Comparison of ENCODE assay signal across 18 mouse cellular contexts in the genomic region with DNA sequence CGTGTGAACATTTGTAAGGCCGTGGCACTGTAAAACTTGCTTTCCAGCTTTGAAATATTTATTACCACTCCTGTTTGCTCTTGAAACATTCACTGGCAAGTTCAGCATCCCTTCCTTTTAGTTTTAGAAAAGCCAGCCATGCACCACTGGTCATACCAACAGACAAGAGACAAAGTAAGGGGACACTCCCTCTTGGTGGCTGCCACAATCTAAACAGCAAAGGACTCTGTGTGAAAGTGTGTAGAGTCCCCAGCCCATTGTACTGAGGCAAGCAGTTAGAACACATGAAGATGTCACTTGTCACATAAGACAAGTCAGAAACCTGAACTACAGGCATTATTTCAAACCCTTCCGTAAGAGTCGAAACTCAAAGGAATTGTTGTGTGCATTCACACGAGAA.
"Had no signal": no experiment of that assay in that cellular context is flagged by ENCODE, and none has a peak within 500 bp of the region (broad histone marks: within the 10 kb centered on the region; RNA-seq: fewer than 3 reads in every experiment).

No protein-coding gene starts in this region.

- H3K9ac ChIP-seq: lung, embryonic 14.5 days; neural tube, embryonic 13.5 days; neural tube, embryonic 15.5 days had no signal

- H3K27me3 ChIP-seq: neural tube, embryonic 13.5 days; neural tube, embryonic 15.5 days had no signal

- H3K4me1 ChIP-seq: neural tube, embryonic 13.5 days; neural tube, embryonic 15.5 days had no signal

- DNase-seq: lung, adult 18-20 months; lung, embryonic 14.5 days; lung, postnatal 10 days; lung, postnatal 4 days; midbrain, embryonic 14.5 days; retina, postnatal 1 day; right cerebral cortex, adult 18-20 months; right cerebral cortex, postnatal 25 days; right cerebral cortex, postnatal 4 days; spleen, adult 18-20 months; thymus, adult 18-20 months; thymus, postnatal 14 days; thymus, postnatal 36 days had no signal

- H3K36me3 ChIP-seq: midbrain, embryonic 10.5 days; neural tube, embryonic 13.5 days; neural tube, embryonic 15.5 days had no signal

- H3K27ac ChIP-seq: midbrain, embryonic 10.5 days; neural tube, embryonic 13.5 days; neural tube, embryonic 15.5 days had no signal

- H3K4me2 ChIP-seq: lung, embryonic 14.5 days; neural tube, embryonic 13.5 days; neural tube, embryonic 15.5 days had no signal

- H3K4me3 ChIP-seq: midbrain, embryonic 10.5 days; myocyte; neural tube, embryonic 13.5 days; neural tube, embryonic 15.5 days had no signal

- H3K9me3 ChIP-seq: midbrain, embryonic 10.5 days; neural tube, embryonic 13.5 days; neural tube, embryonic 15.5 days had no signal

- ATAC-seq: midbrain, embryonic 16.5 days had no signal
